24 mouse cellular contexts compared by ENCODE assay signal in the genomic region with DNA sequence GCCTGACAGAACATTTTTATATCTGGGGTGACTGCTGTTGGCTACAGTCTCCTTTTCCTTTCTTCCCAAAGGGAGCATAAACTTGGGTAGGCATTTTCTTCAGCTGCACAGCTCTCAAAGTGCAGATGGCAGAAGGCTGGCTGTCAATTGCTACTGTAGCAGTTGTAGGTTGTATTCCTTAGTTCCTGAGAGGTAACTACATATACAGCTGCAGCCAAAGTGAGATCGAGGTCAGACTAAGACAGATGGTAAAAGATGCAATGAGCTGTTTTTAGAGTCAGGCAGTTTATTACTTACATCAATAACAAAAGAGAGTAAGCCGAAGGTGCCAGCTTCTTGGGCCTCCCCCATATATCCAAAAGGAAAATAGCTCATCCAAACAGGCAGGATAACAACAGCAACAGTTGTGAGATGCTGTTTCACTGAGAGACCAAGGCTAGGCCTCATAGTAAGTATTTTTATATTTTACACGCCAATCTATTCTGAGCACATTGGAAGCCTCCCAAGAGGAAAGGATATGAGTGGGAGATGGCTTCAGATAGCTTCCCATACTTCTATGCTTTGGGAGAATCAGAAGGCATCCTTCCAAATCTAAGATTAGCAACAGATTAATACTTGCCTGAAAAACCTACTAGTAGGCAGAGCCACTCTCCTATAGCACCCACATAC. TPM values are rescaled to one million over a fixed set of nuclear protein-coding genes. Genes with fewer than 3 reads are reported as not detected.
DNase-seq lines count a peak whose midpoint lies in the region; ATAC-seq and TF ChIP-seq lines count a peak whose summit lies in the region.
"Had no signal": no experiment of that assay in that cellular context is flagged by ENCODE, and none has a peak within 500 bp of the region (broad histone marks: within the 10 kb centered on the region; RNA-seq: fewer than 3 reads in every experiment).

No protein-coding gene starts in this region.

- H3K4me1 ChIP-seq in midbrain, postnatal 0 days (ENCODE audit: insufficient read depth, low read length): no peaks in the 10 kb centered on the region
- H3K4me1 ChIP-seq: forebrain, embryonic 10.5 days; hindbrain, embryonic 15.5 days; limb, embryonic 13.5 days; midbrain, embryonic 13.5 days had no signal

- no peak overlapping the region for H3K4me3 ChIP-seq in midbrain, postnatal 0 days (ENCODE audit: low read depth, low read length)
- H3K4me3 ChIP-seq: forebrain, embryonic 10.5 days; hindbrain, embryonic 15.5 days; limb, embryonic 13.5 days; liver, embryonic 13.5 days; midbrain, embryonic 13.5 days had no signal

- no peaks in the 10 kb centered on the region for H3K27me3 ChIP-seq in midbrain, postnatal 0 days (ENCODE audit: insufficient read depth, low read length)
- H3K27me3 ChIP-seq: hindbrain, embryonic 15.5 days; limb, embryonic 13.5 days; liver, embryonic 13.5 days; midbrain, embryonic 13.5 days had no signal

- intact Hi-C loops in heart, postnatal 10 days (cut with DNase I): no loop called here

- DNase-seq in heart, adult 11 months: peak; percentile 48
- no peak for DNase-seq in heart, postnatal 10 days
- DNase-seq in right cerebral cortex, adult 2 months (ENCODE audit: low spot score in 2 of 2): peak; percentile 39 to 43
- no peak for DNase-seq in right cerebral cortex, postnatal 25 days
- peak; percentile 32 to 57 for DNase-seq in left cerebral cortex, adult 9 months (ENCODE audit: low spot score in 2 of 2)
- no peak for DNase-seq in testis, postnatal 14 days (ENCODE audit: low spot score)
- no peak for DNase-seq in midbrain, postnatal 0 days (ENCODE audit: low spot score)
- DNase-seq: adrenal gland, adult 2 months; cerebellum, adult 11-12 months; cerebellum, postnatal 10 days; gastrocnemius, postnatal 36 days; kidney, adult 8-10 months; kidney, postnatal 10 days; liver, embryonic 13.5 days; lung, embryonic 14.5 days; thymus, adult 2 months; thymus, postnatal 4 days had no signal

- no peak for TF ChIP-seq CTCF in midbrain, postnatal 0 days (IDR thresholded peaks at IDR 0.05)

- no peak overlapping the region for H3K27ac ChIP-seq in midbrain, postnatal 0 days (ENCODE audit: low read depth, low read length)
- H3K27ac ChIP-seq: forebrain, embryonic 10.5 days; hindbrain, embryonic 15.5 days; limb, embryonic 13.5 days; liver, embryonic 13.5 days; midbrain, embryonic 13.5 days had no signal

- H3K4me2 ChIP-seq in midbrain, postnatal 0 days (ENCODE audit: low read depth, low read length, poor library complexity, severe bottlenecking): no peak overlapping the region
- H3K4me2 ChIP-seq: hindbrain, embryonic 15.5 days; limb, embryonic 13.5 days; liver, embryonic 13.5 days; lung, embryonic 14.5 days; midbrain, embryonic 13.5 days had no signal

- H3K36me3 ChIP-seq in midbrain, postnatal 0 days (ENCODE audit: insufficient read depth, low read length): peaks cover 15% of the 10 kb centered on the region; the same call in 1 of the 2 replicates

- no peaks in the 10 kb centered on the region for H3K9me3 ChIP-seq in midbrain, postnatal 0 days (ENCODE audit: low read length)
- H3K9me3 ChIP-seq: forebrain, embryonic 10.5 days; hindbrain, embryonic 15.5 days; limb, embryonic 13.5 days; liver, embryonic 13.5 days; midbrain, embryonic 13.5 days had no signal

- no peak for ATAC-seq in midbrain, postnatal 0 days (ENCODE audit: low FRiP score)
- ATAC-seq: midbrain, embryonic 13.5 days had no signal

- WGBS in midbrain, postnatal 0 days: 93% methylated on average over 3 of the region's 3 CpGs

- no peak overlapping the region for H3K9ac ChIP-seq in midbrain, postnatal 0 days (replicated peaks; ENCODE audit: low read length, poor library complexity, severe bottlenecking)
- H3K9ac ChIP-seq: hindbrain, embryonic 15.5 days; limb, embryonic 13.5 days; liver, embryonic 13.5 days; lung, embryonic 14.5 days; midbrain, embryonic 13.5 days had no signal

RNA-seq across cellular contexts. Expression of a gene that starts 17.1 kb away (rescaled TPM):
- not detected for total RNA-seq in heart, postnatal 10 days (2021)
- 54.1 and 64.9 TPM in 2 replicates for total RNA-seq in midbrain, postnatal 0 days (2014; rRNA removed)
- 41.8 and 52.4 TPM in 2 replicates for polyA plus RNA-seq in midbrain, postnatal 0 days (2015; fragmentation: Nextera tagmentation; extraction: Ambion mirVana)
- total RNA-seq: gastrocnemius, postnatal 36 days; hematopoietic stem cell, adult 5-6 weeks; MEL had no signal
- polyA plus RNA-seq: C2C12; limb, embryonic 13.5 days had no signal

RNA-seq across cellular contexts. Expression of a gene that starts 17.5 kb away (rescaled TPM):
- under 1 TPM; 0.42 to 0.62 TPM for total RNA-seq in heart, postnatal 10 days (2021)
- 0.05 and 1.1 TPM in 2 replicates for total RNA-seq in midbrain, postnatal 0 days (2014; rRNA removed)
- polyA plus RNA-seq in midbrain, postnatal 0 days (2015; fragmentation: Nextera tagmentation; extraction: Ambion mirVana): 0.28 and 0.48 TPM in 2 replicates
- total RNA-seq: adrenal gland, adult 2 months; MEL had no signal

RNA-seq across cellular contexts. Expression of a gene that starts 21.7 kb away (rescaled TPM):
- 10 to 100 TPM; 38.3 to 42.2 TPM for total RNA-seq in heart, postnatal 10 days (2021)
- 35.4 and 37.0 TPM in 2 replicates for total RNA-seq in midbrain, postnatal 0 days (2014; rRNA removed)
- 44.4 and 47.3 TPM in 2 replicates for polyA plus RNA-seq in midbrain, postnatal 0 days (2015; fragmentation: Nextera tagmentation; extraction: Ambion mirVana)

Comparison
In these comparisons a context has a peak if more than half of its experiments do, and no peak if none do; other contexts are left out.
1. DNase-seq: peak in heart, adult 11 months (single experiment), right cerebral cortex, adult 2 months (2 of 2) and left cerebral cortex, adult 9 months (2 of 2); none in heart, postnatal 10 days (0 of 2), right cerebral cortex, postnatal 25 days (single experiment), testis, postnatal 14 days (single experiment) and midbrain, postnatal 0 days (single experiment).
2. RNA of a gene that starts 17.1 kb away (total RNA-seq): 54.1 to 64.9 TPM in midbrain, postnatal 0 days; not detected in heart, postnatal 10 days; every median in the first group is over 10 times any median in the second.